ENCODE assay signal across 29 mouse cellular contexts in genomic region chr8:15311045-15311444, GRCm38 (mm10).
DNase-seq lines count a peak whose midpoint lies in the region; ATAC-seq and TF ChIP-seq lines count a peak whose summit lies in the region.
"Had no signal": no experiment of that assay in that cellular context is flagged by ENCODE, and none has a peak within 500 bp of the region (broad histone marks: within the 10 kb centered on the region; RNA-seq: fewer than 3 reads in every experiment).

No protein-coding gene starts in this region.

- peak; percentile 18; the same call in 1 of the 2 replicates for TF ChIP-seq CTCF in forebrain, postnatal 0 days (IDR thresholded peaks at IDR 0.05; ENCODE audit: low read depth)
- TF ChIP-seq CTCF in layer of hippocampus, adult 2 months (conservative IDR thresholded peaks at IDR 0.05): 0 out of 2 replicates have a peak, but pooled peaks have one; percentile 25
- TF ChIP-seq CTCF in cortical plate, adult 2 months (IDR thresholded peaks at IDR 0.05; ENCODE audit: extremely low read depth, insufficient read depth, low read length): peak; percentile 43

- no peak for TF ChIP-seq POLR2A in cortical plate, adult 2 months (IDR thresholded peaks at IDR 0.05; ENCODE audit: extremely low read depth, insufficient read depth, low read length)

- H3K9ac ChIP-seq in forebrain, postnatal 0 days: no peak overlapping the region
- no peak overlapping the region for H3K9ac ChIP-seq in forebrain, embryonic 11.5 days (ENCODE audit: low read length)
- H3K9ac ChIP-seq: embryonic facial prominence, embryonic 15.5 days; hindbrain, embryonic 12.5 days; liver, postnatal 0 days; midbrain, embryonic 12.5 days had no signal

- no peaks in the 10 kb centered on the region for H3K27me3 ChIP-seq in forebrain, postnatal 0 days (ENCODE audit: insufficient read depth, low read length)
- no peaks in the 10 kb centered on the region for H3K27me3 ChIP-seq in forebrain, embryonic 11.5 days (ENCODE audit: control insufficient read depth, insufficient read depth, low read length)
- H3K27me3 ChIP-seq: CH12.LX; embryonic facial prominence, embryonic 15.5 days; hindbrain, embryonic 12.5 days; midbrain, embryonic 12.5 days had no signal

- no peaks in the 10 kb centered on the region for H3K4me1 ChIP-seq in forebrain, postnatal 0 days (ENCODE audit: insufficient read depth)
- H3K4me1 ChIP-seq in forebrain, embryonic 11.5 days (replicated peaks; ENCODE audit: control insufficient read depth, insufficient read depth, low read length): no peaks in the 10 kb centered on the region
- no peaks in the 10 kb centered on the region for H3K4me1 ChIP-seq in cortical plate, adult 2 months (ENCODE audit: control insufficient read depth, insufficient read depth, low read length)
- H3K4me1 ChIP-seq: embryonic facial prominence, embryonic 15.5 days; hindbrain, embryonic 12.5 days; midbrain, embryonic 12.5 days had no signal

- no peaks in the 10 kb centered on the region for H3K36me3 ChIP-seq in forebrain, postnatal 0 days (ENCODE audit: insufficient read depth)
- H3K36me3 ChIP-seq in forebrain, embryonic 11.5 days (ENCODE audit: control insufficient read depth, insufficient read depth, low read length): no peaks in the 10 kb centered on the region
- H3K36me3 ChIP-seq: embryonic facial prominence, embryonic 15.5 days; G1E; hindbrain, embryonic 12.5 days; midbrain, embryonic 12.5 days had no signal

- ATAC-seq in forebrain, postnatal 0 days: peak; percentile 48; the same call in 1 of the 2 replicates
- no peak for ATAC-seq in forebrain, embryonic 11.5 days (replicated peaks; ENCODE audit: low FRiP score)
- ATAC-seq in megakaryocyte, adult 5-6 weeks (ENCODE audit: poor library complexity, severe bottlenecking): no peak
- ATAC-seq: liver, postnatal 0 days; lung, postnatal 0 days; Patski had no signal

- H3K4me2 ChIP-seq in forebrain, postnatal 0 days (ENCODE audit: low read depth): no peak overlapping the region
- H3K4me2 ChIP-seq in forebrain, embryonic 11.5 days (ENCODE audit: low read depth, low read length, severe bottlenecking): no peak overlapping the region
- H3K4me2 ChIP-seq: embryonic facial prominence, embryonic 15.5 days; heart, embryonic 11.5 days; hindbrain, embryonic 12.5 days; midbrain, embryonic 12.5 days had no signal

- no peak for DNase-seq in forebrain, postnatal 0 days
- DNase-seq in forebrain, embryonic 11.5 days (ENCODE audit: low spot score): no peak
- DNase-seq in layer of hippocampus, adult 2 months (ENCODE audit: low spot score in 2 of 2): no peak
- no peak for DNase-seq in layer of hippocampus, adult 18-20 months (ENCODE audit: low spot score in 2 of 2)
- peak; percentile 3 for DNase-seq in ovary, postnatal 36 days (ENCODE audit: low spot score)
- no peak for DNase-seq in ovary, postnatal 14 days (ENCODE audit: low spot score)
- DNase-seq: adrenal gland, postnatal 36 days; B cell, adult 2 months; cerebellum, adult 11-12 months; gastrocnemius, postnatal 14 days; heart, adult 11 months; heart, postnatal 10 days; kidney, adult 2 months; kidney, postnatal 14 days; layer of hippocampus, postnatal 36 days; liver, postnatal 0 days; retina, postnatal 1 day; spleen, adult 18-20 months had no signal

- WGBS in forebrain, postnatal 0 days: 82% methylated on average over 7 of the region's 7 CpGs
- 86% methylated on average over 7 of the region's 7 CpGs for WGBS in forebrain, embryonic 11.5 days

- H3K4me3 ChIP-seq in forebrain, postnatal 0 days (ENCODE audit: low read depth, low read length): no peak overlapping the region
- H3K4me3 ChIP-seq in forebrain, embryonic 11.5 days (ENCODE audit: low read depth, low read length): no peak overlapping the region
- no peak overlapping the region for H3K4me3 ChIP-seq in layer of hippocampus, adult 2 months
- no peak overlapping the region for H3K4me3 ChIP-seq in cortical plate, adult 2 months (ENCODE audit: insufficient read depth, low read length)
- H3K4me3 ChIP-seq: embryonic facial prominence, embryonic 15.5 days; hindbrain, embryonic 12.5 days; midbrain, embryonic 12.5 days had no signal

- H3K27ac ChIP-seq in forebrain, postnatal 0 days (ENCODE audit: low read depth, low read length): no peak overlapping the region
- no peak overlapping the region for H3K27ac ChIP-seq in forebrain, embryonic 11.5 days (ENCODE audit: low read depth, low read length)
- H3K27ac ChIP-seq in layer of hippocampus, adult 2 months: no peak overlapping the region
- no peak overlapping the region for H3K27ac ChIP-seq in cortical plate, adult 2 months (ENCODE audit: insufficient read depth, low read length)
- H3K27ac ChIP-seq: embryonic facial prominence, embryonic 15.5 days; hindbrain, embryonic 12.5 days; macrophage; midbrain, embryonic 12.5 days had no signal

- H3K9me3 ChIP-seq in forebrain, postnatal 0 days (ENCODE audit: low read length): no peaks in the 10 kb centered on the region
- no peaks in the 10 kb centered on the region for H3K9me3 ChIP-seq in forebrain, embryonic 11.5 days (ENCODE audit: control insufficient read depth, low read length)
- H3K9me3 ChIP-seq: embryonic facial prominence, embryonic 15.5 days; hindbrain, embryonic 12.5 days; midbrain, embryonic 12.5 days had no signal
